Mouse (Mus musculus) MEL (cell line): ENCODE results near the gene Atf7. TPM values are rescaled to one million over a fixed set of nuclear protein-coding genes. Genes with fewer than 3 reads are reported as not detected.
A peak's percentile ranks its signal among the peaks of the same experiment; 100 is the strongest.

Experiments
- DNase-seq: peaks from one replicate; pipeline ENCODE4 v3.0.0; 2011; ENCODE audit warnings: low read depth, low spot score
- H3K27ac ChIP-seq: 2 replicates; pipeline ENCODE4 v1.5.1; 2012; ENCODE audit warnings: low read depth, mild to moderate bottlenecking, control low read depth, low read length, moderate library complexity; ENCODE audit not compliant: control insufficient read depth
- H3K27me3 ChIP-seq, 2 experiments: fragments of 150-350 bp in 1 of 2; sonication (generic) in 1 of 2; 2 replicates each; pipeline ENCODE4 v1.6.1; 2012; ENCODE audit warnings: low read length in 2 of 2, mild to moderate bottlenecking in 2 of 2, improper control_type of control experiment in 1 of 2, moderate library complexity in 1 of 2; ENCODE audit not compliant: insufficient read depth in 2 of 2, control insufficient read depth in 1 of 2
- H3K36me3 ChIP-seq, 2 experiments: 2 replicates each; pipeline ENCODE4 v1.6.1; 2012 to 2014; ENCODE audit warnings: low read length in 2 of 2, improper control_type of control experiment in 1 of 2, inconsistent platforms in 1 of 2, mild to moderate bottlenecking in 1 of 2; ENCODE audit not compliant: insufficient read depth in 2 of 2, control insufficient read depth in 1 of 2
- H3K4me1 ChIP-seq, 2 experiments: fragments of 150-350 bp in 1 of 2; sonication (generic) in 1 of 2; 2 replicates each; pipeline ENCODE4 v1.6.1; 2012; ENCODE audit warnings: low read length in 2 of 2, improper control_type of control experiment in 1 of 2, mild to moderate bottlenecking in 1 of 2; ENCODE audit not compliant: insufficient read depth in 2 of 2, control insufficient read depth in 1 of 2
- H3K4me3 ChIP-seq, 2 experiments: fragments of 150-350 bp in 1 of 2; sonication (generic) in 1 of 2; 2 replicates each; pipeline ENCODE4 v1.5.1; 2012; ENCODE audit warnings: low read depth in 2 of 2, low read length in 2 of 2, mild to moderate bottlenecking in 2 of 2, moderate library complexity in 2 of 2, control low read depth in 1 of 2, improper control_type of control experiment in 1 of 2; ENCODE audit not compliant: control insufficient read depth in 1 of 2, insufficient read depth in 1 of 2
- H3K79me2 ChIP-seq: 2 replicates; pipeline ENCODE4 v1.6.1; 2012; ENCODE audit warnings: mild to moderate bottlenecking, low read length, moderate library complexity; ENCODE audit not compliant: control insufficient read depth, poor library complexity, insufficient read depth
- H3K9ac ChIP-seq: 2 replicates; pipeline ENCODE4 v1.6.1; 2012; ENCODE audit warnings: low read depth, mild to moderate bottlenecking, control low read depth, low read length, moderate library complexity; ENCODE audit not compliant: control insufficient read depth, poor library complexity, severe bottlenecking
- H3K9me3 ChIP-seq: fragments of 150-350 bp; sonication (generic); replicated peaks from 2 replicates; pipeline ENCODE4 v1.6.1; 2012; ENCODE audit warnings: mild to moderate bottlenecking, low read length, improper control_type of control experiment, moderate library complexity; ENCODE audit not compliant: insufficient read depth
- BHLHE40 ChIP-seq: IDR thresholded peaks from 2 replicates; pipeline ENCODE4 v1.6.1; 2012; ENCODE audit warnings: low read depth, mild to moderate bottlenecking, inconsistent platforms, low read length, improper control_type of control experiment, borderline replicate concordance
- CHD1 ChIP-seq: IDR thresholded peaks from 2 replicates; pipeline ENCODE4 v1.6.1; 2012; ENCODE audit warnings: low read depth, mild to moderate bottlenecking, inconsistent platforms, low read length, improper control_type of control experiment
- CTCF ChIP-seq, 3 experiments: IDR thresholded peaks in 2 of 3; conservative IDR thresholded peaks in 1 of 3; 2 replicates each; pipeline ENCODE4 v1.5.1; 2011 to 2012; ENCODE audit warnings: low read length in 3 of 3, low read depth in 2 of 3, mild to moderate bottlenecking in 2 of 3, improper control_type of control experiment in 1 of 3, inconsistent platforms in 1 of 3, mixed read lengths in 1 of 3, moderate library complexity in 1 of 3; ENCODE audit not compliant: control insufficient read depth in 1 of 3, insufficient read depth in 1 of 3, poor library complexity in 1 of 3, severe bottlenecking in 1 of 3
- E2F4 ChIP-seq: IDR thresholded peaks from 2 replicates; pipeline ENCODE4 v1.6.1; 2011; ENCODE audit warnings: low read depth, low read length, improper control_type of control experiment, borderline replicate concordance
- ELF1 ChIP-seq: IDR thresholded peaks from 2 replicates; pipeline ENCODE4 v1.6.1; 2014; ENCODE audit warnings: low read depth, mild to moderate bottlenecking, inconsistent platforms, low read length, improper control_type of control experiment, moderate library complexity
- HCFC1 ChIP-seq: IDR thresholded peaks from 2 replicates; pipeline ENCODE4 v1.6.1; 2012; ENCODE audit warnings: low read depth, mild to moderate bottlenecking, inconsistent platforms, low read length, improper control_type of control experiment, moderate library complexity
- KAT2A ChIP-seq: conservative IDR thresholded peaks from 2 replicates; pipeline ENCODE4 v1.6.1; 2012; ENCODE audit warnings: low read depth, low read length, improper control_type of control experiment, inconsistent platforms
- MAX ChIP-seq: IDR thresholded peaks from 2 replicates; pipeline ENCODE4 v1.6.1; 2011; ENCODE audit warnings: low read length, improper control_type of control experiment
- MAZ ChIP-seq: IDR thresholded peaks from 2 replicates; pipeline ENCODE4 v1.6.1; 2012; ENCODE audit warnings: low read depth, mild to moderate bottlenecking, inconsistent platforms, low read length, improper control_type of control experiment
- MYB ChIP-seq: IDR thresholded peaks from 2 replicates; pipeline ENCODE4 v1.6.1; 2011; ENCODE audit warnings: mild to moderate bottlenecking, low read depth, low read length, improper control_type of control experiment
- NELFE ChIP-seq: IDR thresholded peaks from 2 replicates; pipeline ENCODE4 v1.6.1; 2011; ENCODE audit warnings: low read depth, low read length, improper control_type of control experiment
- NRF1 ChIP-seq: IDR thresholded peaks from 2 replicates; pipeline ENCODE4 v1.6.1; 2014; ENCODE audit warnings: low read depth, mild to moderate bottlenecking, inconsistent platforms, low read length, improper control_type of control experiment, moderate library complexity; ENCODE audit not compliant: poor library complexity, insufficient read depth, severe bottlenecking
- POLR2AphosphoS2 ChIP-seq: IDR thresholded peaks from 2 replicates; pipeline ENCODE4 v1.6.1; 2011; ENCODE audit warnings: low read length, improper control_type of control experiment
- POLR2AphosphoS5 ChIP-seq: IDR thresholded peaks from 2 replicates; pipeline ENCODE4 v1.6.1; 2012; ENCODE audit warnings: low read depth, borderline replicate concordance, mild to moderate bottlenecking, inconsistent platforms, low read length, moderate library complexity, mixed read lengths
- RAD21 ChIP-seq: IDR thresholded peaks from 2 replicates; pipeline ENCODE4 v1.6.1; 2011; ENCODE audit warnings: mild to moderate bottlenecking, low read depth, low read length, improper control_type of control experiment
- RCOR1 ChIP-seq: IDR thresholded peaks from 2 replicates; pipeline ENCODE4 v1.6.1; 2012; ENCODE audit warnings: low read depth, mild to moderate bottlenecking, inconsistent platforms, low read length, improper control_type of control experiment
- SIN3A ChIP-seq: IDR thresholded peaks from 2 replicates; pipeline ENCODE4 v1.6.1; 2012; ENCODE audit warnings: low read length, improper control_type of control experiment, inconsistent platforms
- SMC3 ChIP-seq: IDR thresholded peaks from 2 replicates; pipeline ENCODE4 v1.6.1; 2011; ENCODE audit warnings: low read depth, low read length, improper control_type of control experiment
- TBP ChIP-seq: IDR thresholded peaks from 2 replicates; pipeline ENCODE4 v1.8.0; 2011; ENCODE audit warnings: low read depth, low read length, improper control_type of control experiment
- TCF12 ChIP-seq: IDR thresholded peaks from 2 replicates; pipeline ENCODE4 v1.6.1; 2014; ENCODE audit warnings: low read depth, mild to moderate bottlenecking, inconsistent platforms, low read length, improper control_type of control experiment, moderate library complexity
- UBTF ChIP-seq: IDR thresholded peaks from 2 replicates; pipeline ENCODE4 v1.6.1; 2012; ENCODE audit warnings: low read depth, mild to moderate bottlenecking, inconsistent platforms, low read length, improper control_type of control experiment, moderate library complexity, borderline replicate concordance; ENCODE audit not compliant: insufficient read depth
- USF1 ChIP-seq: IDR thresholded peaks from 2 replicates; pipeline ENCODE4 v1.6.1; 2014; ENCODE audit warnings: low read depth, mild to moderate bottlenecking, inconsistent platforms, low read length, improper control_type of control experiment, moderate library complexity
- ZC3H11A ChIP-seq: IDR thresholded peaks from 2 replicates; pipeline ENCODE4 v1.6.1; 2012; ENCODE audit warnings: low read depth, mild to moderate bottlenecking, inconsistent platforms, low read length, improper control_type of control experiment
- ZKSCAN1 ChIP-seq: IDR thresholded peaks from 2 replicates; pipeline ENCODE4 v1.6.1; 2012; ENCODE audit warnings: low read depth, mild to moderate bottlenecking, inconsistent platforms, low read length, improper control_type of control experiment, moderate library complexity
- ZNF384 ChIP-seq: IDR thresholded peaks from 2 replicates; pipeline ENCODE4 v1.6.1; 2012; ENCODE audit warnings: low read depth, mild to moderate bottlenecking, inconsistent platforms, low read length, improper control_type of control experiment
- polyA plus RNA-seq, 2 experiments: library from polyadenylated mRNA; stranded (reverse) in 1 of 2; unstranded in 1 of 2; fragments of >175 nt in 1 of 2; fragments of >200 nt in 1 of 2; gene quantifications; 2 replicates each; pipeline versions ENCODE4 v1.2.1 to v1.2.4; 2012; ENCODE audit warnings: low replicate concordance in 2 of 2, low read depth in 1 of 2; ENCODE audit not compliant: insufficient read length in 2 of 2, insufficient read depth in 1 of 2, missing spikeins in 1 of 2
- total RNA-seq: library from RNA; depleted of rRNA; stranded (reverse); fragments of 300-350 nt; gene quantifications from 2 replicates; pipeline ENCODE4 v1.2.3, GENCODE M21; 2012

Gene Atf7
- total and polyA plus RNA-seq, 3 experiments, result 12.8 to 49.6 TPM; not detected in 1

GRCm38 (mm10) chr15:102593996-102594656 is 31.1 kb downstream of the Atf7 start:
- Histone ChIP-seq H3K27me3 (no peaks in the 10 kb centered on the region), H3K36me3 (peaks cover 0 to 10% of the 10 kb centered on the region in 2 experiments; a peak in 2 of 4 replicates), H3K27ac (no peak overlapping the region), H3K9me3 (no peaks in the 10 kb centered on the region), H3K9ac (no peak overlapping the region), H3K4me3 (no peak overlapping the region), H3K79me2 (no peaks in the 10 kb centered on the region), H3K4me1 (no peaks in the 10 kb centered on the region)
- no peak for DNase-seq
- TF ChIP-seq UBTF, result no peak
- TF ChIP-seq MAZ, result no peak
- no peak for TF ChIP-seq HCFC1
- no peak for TF ChIP-seq RCOR1
- TF ChIP-seq ZKSCAN1, result no peak
- TF ChIP-seq ZNF384, result no peak
- no peak for TF ChIP-seq POLR2AphosphoS5
- no peak for TF ChIP-seq BHLHE40
- no peak for TF ChIP-seq CHD1
- TF ChIP-seq ZC3H11A, result no peak
- no peak for TF ChIP-seq SMC3
- TF ChIP-seq SIN3A, result no peak

GRCm38 (mm10) chr15:102592674-102593073 is 32.6 kb downstream of the Atf7 start:
- Histone ChIP-seq H3K27me3 (no peaks in the 10 kb centered on the region), H3K36me3 (peaks cover 0 to 10% of the 10 kb centered on the region in 2 experiments; a peak in 2 of 4 replicates), H3K4me1 (no peaks in the 10 kb centered on the region), H3K27ac (no peak overlapping the region), H3K4me3 (no peak overlapping the region), H3K9me3 (no peaks in the 10 kb centered on the region), H3K79me2 (no peaks in the 10 kb centered on the region), H3K9ac (no peak overlapping the region)
- no peak for TF ChIP-seq NELFE
- no peak for TF ChIP-seq UBTF
- no peak for TF ChIP-seq MYB
- TF ChIP-seq BHLHE40, result no peak
- TF ChIP-seq RAD21, result peak; percentile 34
- TF ChIP-seq TBP, result no peak
- no peak for TF ChIP-seq NRF1
- TF ChIP-seq E2F4, result no peak
- no peak for TF ChIP-seq ELF1
- TF ChIP-seq CTCF (IDR thresholded peaks at IDR 0.05 in 2 of 3, conservative IDR thresholded peaks at IDR 0.05 in 1 of 3; ENCODE audit: control insufficient read depth in 1 of 3, insufficient read depth in 1 of 3, low read depth in 2 of 3, low read length in 3 of 3, poor library complexity in 1 of 3, severe bottlenecking in 1 of 3), result peak in 1 of 3 experiments; percentile 38; a peak in 2 of 6 replicates
- TF ChIP-seq HCFC1, result no peak
- TF ChIP-seq MAZ, result no peak
- peak; percentile 53; the same call in 1 of the 2 replicates for TF ChIP-seq USF1
- no peak for TF ChIP-seq MAX
- no peak for TF ChIP-seq TCF12
- TF ChIP-seq POLR2AphosphoS2, result no peak
- no peak for TF ChIP-seq KAT2A
- DNase-seq, result no peak
